Mouse (Mus musculus) megakaryocyte, embryonic 14.5 days (primary cell): Measurements from ENCODE around the gene Alk.

Source experiments
- FLI1 ChIP-seq: IDR thresholded peaks from 2 replicates; pipeline ENCODE4 v1.6.1; 2012; ENCODE audit warnings: low read length, inconsistent platforms, mixed read lengths
- GATA1 ChIP-seq: IDR thresholded peaks from 3 replicates; pipeline ENCODE4 v1.6.1; 2012; ENCODE audit warnings: mixed read lengths, low read length, inconsistent platforms, borderline replicate concordance

- no peak for TF ChIP-seq GATA1
- no peak for TF ChIP-seq FLI1
These were observed 379 bp downstream of the Alk start for GRCm38 (mm10) chr17:72603886-72604609.
